Mouse (Mus musculus): ENCODE data around the gene Eng.
A peak's percentile ranks its signal among the peaks of the same experiment; 100 is the strongest.

Eng gene

GRCm38 (mm10) chr2:32712934-32713817, 66.8 kb downstream of the Eng start, which contains the start of gene Cdk9:
Cdk9 (minus strand) TSS chr2:32713076.
- DNase-seq, result peak; percentile 92 to 96

- DNase-seq, result peak; percentile 25 to 38
Measured at GRCm38 (mm10) chr2:32714117-32714986, 68.0 kb downstream of the Eng start.

DNA sequence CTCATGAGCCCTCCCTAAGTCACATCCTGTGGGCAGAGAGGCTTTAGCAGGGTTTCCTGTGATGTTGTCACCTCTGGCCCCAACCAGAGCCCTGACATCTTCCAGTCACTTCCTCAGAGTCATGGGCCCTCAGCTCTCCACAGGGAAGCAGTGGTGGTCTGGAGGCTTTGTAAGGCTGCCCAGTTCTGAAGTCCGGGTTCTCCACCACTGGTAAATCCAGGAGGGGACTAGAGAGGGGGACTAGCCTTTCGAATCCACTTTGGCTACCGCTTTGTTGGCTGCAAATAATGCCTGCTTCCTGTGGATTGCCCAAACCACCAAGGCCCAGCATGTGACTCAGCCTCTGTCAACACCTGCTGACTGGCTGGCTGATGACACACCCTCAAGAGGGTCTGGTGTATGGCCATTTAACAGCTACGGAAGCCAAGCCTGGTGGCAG, 68.6 kb downstream of the Eng start:
- no peak for DNase-seq

DNA sequence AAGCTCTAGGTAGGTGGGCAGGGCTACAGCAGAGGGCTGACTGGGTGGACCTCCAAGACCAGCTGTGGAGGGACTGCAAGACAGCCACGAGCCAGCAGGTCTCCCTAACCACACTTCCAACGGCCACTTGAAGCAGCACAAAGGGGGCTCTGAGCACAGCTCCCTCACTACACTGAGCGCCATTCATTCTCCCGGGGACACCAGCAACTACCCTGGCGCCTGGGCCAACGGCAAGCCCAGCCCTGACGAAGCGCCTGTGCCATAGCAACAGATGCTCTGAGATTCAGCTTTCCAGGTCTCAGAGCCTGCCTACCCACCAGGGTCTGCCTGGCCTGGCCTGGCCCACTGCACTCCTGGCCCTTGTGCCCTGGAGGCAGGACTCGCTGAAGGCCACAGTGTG, 72.4 kb downstream of the Eng start:
- no peak for DNase-seq

- no peak for DNase-seq
Measured at GRCm38 (mm10) chr2:32720053-32720452, 73.7 kb downstream of the Eng start.

GRCm38 (mm10) chr2:32720681-32721229, 74.4 kb downstream of the Eng start, which contains the start of gene Sh2d3c:
Sh2d3c (plus strand) TSS chr2:32721055.
- no peak for DNase-seq

- DNase-seq, result no peak
Measured at GRCm38 (mm10) chr2:32722046-32722445, 75.7 kb downstream of the Eng start.

GRCm38 (mm10) chr2:32722581-32722980, 76.2 kb downstream of the Eng start:
- no peak for DNase-seq

DNA sequence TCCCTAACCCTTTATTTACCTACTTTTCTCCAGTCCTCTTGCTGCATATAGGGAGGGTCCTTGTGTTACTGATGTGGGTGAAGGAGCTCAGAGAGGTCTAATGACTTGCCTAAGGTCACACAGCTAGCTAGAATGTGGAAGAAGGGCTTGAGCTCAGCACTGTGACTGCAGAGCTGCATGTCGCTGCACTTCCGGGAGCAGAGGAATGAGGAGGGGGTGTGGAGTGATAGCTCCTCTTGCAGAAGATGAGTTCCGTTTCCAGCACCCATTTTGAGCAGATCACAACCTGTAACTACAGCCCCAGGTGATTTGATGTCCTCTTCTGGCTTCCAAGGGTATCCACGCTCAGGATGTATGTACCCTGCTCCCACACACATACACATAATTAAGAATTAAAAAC, 77.8 kb downstream of the Eng start:
- no peak for DNase-seq

GRCm38 (mm10) chr2:32724832-32725790, 78.7 kb downstream of the Eng start:
- no peak for DNase-seq

DNA sequence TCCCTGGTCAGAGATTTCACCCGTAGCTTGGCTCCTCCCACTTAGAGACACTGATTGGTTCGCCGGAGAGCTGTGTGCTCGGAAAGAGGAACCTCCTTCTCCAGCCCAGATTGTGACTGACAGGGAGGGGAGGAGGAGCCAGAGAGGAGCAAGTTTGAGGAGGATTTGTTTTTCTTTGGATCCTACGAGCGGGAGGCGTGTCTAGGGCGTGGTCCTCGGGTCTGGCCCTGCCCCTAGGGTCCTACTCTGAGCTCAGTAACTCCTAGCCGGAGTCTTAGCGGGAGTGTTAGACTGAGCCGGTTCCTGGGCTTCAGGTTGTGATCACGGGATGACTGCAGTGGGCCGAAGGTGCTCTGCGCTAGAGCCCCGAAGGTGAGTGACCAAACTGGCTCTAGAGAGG, 81.0 kb downstream of the Eng start:
- DNase-seq, result peak; percentile 82 to 96

DNA sequence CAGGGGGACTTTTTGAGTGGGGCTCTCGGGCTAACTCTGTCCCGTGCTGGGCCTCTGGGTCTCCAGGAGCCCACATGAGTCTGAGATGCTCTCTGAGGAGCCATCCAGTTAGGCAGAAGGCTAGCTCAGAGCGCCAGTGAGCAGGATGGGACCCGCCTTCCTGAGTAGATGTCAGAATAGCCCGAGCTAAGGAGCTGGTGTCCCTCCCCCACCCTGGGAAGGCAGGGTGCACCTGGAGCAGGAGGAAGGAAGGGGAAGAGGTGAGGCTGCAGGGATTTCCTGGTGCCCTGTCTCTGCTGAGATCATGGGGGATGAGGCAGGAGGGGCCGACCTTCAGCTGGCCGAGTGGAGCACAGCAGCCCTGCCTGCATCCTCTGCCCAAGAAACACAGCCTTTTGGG, 82.1 kb downstream of the Eng start:
- no peak for DNase-seq

DNA sequence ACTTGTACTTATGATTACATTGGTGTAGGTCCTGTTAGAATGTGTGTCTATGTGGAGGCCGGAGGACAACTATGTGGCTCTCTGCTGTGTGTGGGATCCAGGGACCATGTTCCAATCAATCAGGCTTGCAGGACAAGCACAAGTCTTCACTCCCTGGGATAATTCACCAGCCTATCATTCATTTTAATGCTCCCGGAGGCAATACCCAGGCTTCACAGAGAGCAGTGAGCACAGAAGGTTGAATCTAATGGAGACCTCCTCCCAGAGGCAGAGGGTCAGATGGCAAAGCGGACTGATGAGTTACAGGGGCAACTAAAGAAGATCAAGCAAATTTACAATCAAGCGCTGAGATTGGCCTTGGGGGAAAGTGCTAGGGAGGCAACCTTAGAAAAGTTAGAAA, 83.2 kb downstream of the Eng start:
- DNase-seq, result no peak

- no peak for DNase-seq
Measured at GRCm38 (mm10) chr2:32730854-32731253, 84.5 kb downstream of the Eng start.

DNA sequence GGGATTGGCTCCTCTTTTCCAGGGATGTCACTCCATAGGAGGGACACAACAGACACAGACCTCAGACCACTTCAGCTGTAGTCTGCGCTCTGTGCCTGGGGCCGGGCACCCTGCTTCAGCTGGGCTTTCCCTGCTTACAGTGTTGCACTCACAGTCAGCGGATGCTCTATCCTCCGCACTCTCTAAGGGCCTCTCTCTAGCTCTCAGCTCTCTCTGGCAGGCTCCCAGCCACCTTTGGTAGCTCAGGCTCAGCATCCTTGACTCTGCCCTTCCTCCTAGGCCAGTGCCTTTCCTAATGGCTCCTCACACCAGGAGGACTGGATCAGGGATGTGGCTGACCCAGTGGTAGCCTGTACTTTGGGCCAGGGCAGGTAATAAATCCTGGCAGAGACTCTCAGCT, 85.5 kb downstream of the Eng start:
- no peak for DNase-seq

Data from cerebellum, adult 18-20 months (tissue).